Mouse (Mus musculus) limb, embryonic 11.5 days (tissue): ENCODE measurements around the gene Dcpp1. TPM values are rescaled to one million over a fixed set of nuclear protein-coding genes. Genes with fewer than 3 reads are reported as not detected.
"Not testable (repeated sequence)": the region's sequence is repeated elsewhere in the genome, so short reads cannot be mapped to it uniquely, and the experiment has no call there.

ENCODE experiments used
- ATAC-seq: fragments of 200-750 bp; cut with Nextera tagmentation; 2 replicates; pipeline ENCODE4 v1.8.0; 2017; ENCODE audit warnings: low read depth; ENCODE audit not compliant: insufficient number of reproducible peaks, low FRiP score, low TSS enrichment
- DNase-seq: peaks from one replicate; pipeline ENCODE4 v3.0.0-alpha.2; 2015; ENCODE audit warnings: low spot score
- H3K27ac ChIP-seq: fragments of 300-500 bp; sonication (generic); replicated peaks from 2 replicates; pipeline ENCODE4 v1.5.1; 2014; ENCODE audit warnings: low read depth, mild to moderate bottlenecking, low read length
- H3K27me3 ChIP-seq: fragments of 300-500 bp; sonication (generic); 2 replicates; pipeline ENCODE4 v1.6.1; 2014; ENCODE audit warnings: mild to moderate bottlenecking, low read length, mixed read lengths; ENCODE audit not compliant: control insufficient read depth, insufficient read depth
- H3K36me3 ChIP-seq: fragments of 300-500 bp; sonication (generic); 2 replicates; pipeline ENCODE4 v1.6.1; 2014; ENCODE audit warnings: mild to moderate bottlenecking, low read length, moderate library complexity, mixed read lengths; ENCODE audit not compliant: control insufficient read depth, insufficient read depth
- H3K4me1 ChIP-seq: fragments of 300-500 bp; sonication (generic); 2 replicates; pipeline ENCODE4 v1.6.1; 2014; ENCODE audit warnings: low read length, mixed read lengths; ENCODE audit not compliant: control insufficient read depth, insufficient read depth
- H3K4me2 ChIP-seq: fragments of 300-500 bp; sonication (generic); 2 replicates; pipeline ENCODE4 v1.6.1; 2014; ENCODE audit warnings: low read depth, mild to moderate bottlenecking, moderate library complexity; ENCODE audit not compliant: severe bottlenecking
- H3K4me3 ChIP-seq: fragments of 300-500 bp; sonication (generic); 2 replicates; pipeline ENCODE4 v1.5.1; 2014; ENCODE audit warnings: low read depth, low read length
- H3K9ac ChIP-seq: fragments of 300-500 bp; sonication (generic); 2 replicates; pipeline ENCODE4 v1.6.1; 2014; ENCODE audit warnings: mild to moderate bottlenecking, low read length
- H3K9me3 ChIP-seq: fragments of 300-500 bp; sonication (generic); 2 replicates; pipeline ENCODE4 v1.6.1; 2016; ENCODE audit warnings: low read length; ENCODE audit not compliant: control insufficient read depth
- WGBS: fragments of 180-500 bp; shearing (Covaris S2); extraction: QIAGEN DNeasy Blood & Tissue Kit; methylation state at CpG from one replicate; pipeline ENCODE4 v1.1.7; 2014; 5-methylcytosine and 5-hydroxymethylcytosine counted together
- polyA plus RNA-seq: library from polyadenylated mRNA; unstranded; fragments of >200 nt; fragmentation: Nextera tagmentation; extraction: Ambion mirVana; gene quantifications from 2 replicates; pipeline ENCODE4 v1.2.1, GENCODE M21; 2014

Gene Dcpp1
- polyA plus RNA-seq: not detected in 2 replicates

GRCm38 (mm10) chr17:23880576-23880975, at the start of gene Dcpp1, which contains the start of gene Dcpp2:
Gene Dcpp1 (plus strand): TSS chr17:23880876.
Gene Dcpp2 (plus strand): TSS chr17:23880880.
- H3K9me3 ChIP-seq, H3K36me3 ChIP-seq, H3K27me3 ChIP-seq, H3K4me1 ChIP-seq, DNase-seq, H3K4me2 ChIP-seq, H3K4me3 ChIP-seq, ATAC-seq, H3K9ac ChIP-seq, H3K27ac ChIP-seq: not testable (repeated sequence)
- 76% methylated on average over 4 of the region's 4 CpGs for WGBS

- H3K4me3 ChIP-seq: no peak overlapping the region
- H3K9ac ChIP-seq: no peak overlapping the region
- peaks cover 2% of the 10 kb centered on the region; the same call in 1 of the 2 replicates for H3K36me3 ChIP-seq
- DNase-seq (no peak), ATAC-seq (no peak)
- no peak overlapping the region for H3K27ac ChIP-seq
- 90% methylated on average over 1 of the region's 1 CpGs for WGBS
- no peak overlapping the region for H3K4me2 ChIP-seq
- H3K27me3 ChIP-seq: peaks cover 2% of the 10 kb centered on the region; the same call in 1 of the 2 replicates
- no peaks in the 10 kb centered on the region for H3K9me3 ChIP-seq
- H3K4me1 ChIP-seq: peaks cover 3% of the 10 kb centered on the region; the same call in 1 of the 2 replicates
These were observed 49.5 kb upstream of the Dcpp1 start for GRCm38 (mm10) chr17:23831201-23831600.

GRCm38 (mm10) chr17:23836006-23836575, 44.6 kb upstream of the Dcpp1 start, which contains the start of gene Prss33:
Gene Prss33 (minus strand): TSS chr17:23836056.
- no peak within 1 kb of the TSS for H3K9ac ChIP-seq
- H3K9me3 ChIP-seq: no peaks in the 10 kb centered on the region; the same call in 1 of the 2 replicates
- H3K4me3 ChIP-seq: no peak within 1 kb of the TSS
- no peak within 1 kb of the TSS for H3K4me2 ChIP-seq
- no peaks in the 10 kb centered on the region for H3K4me1 ChIP-seq
- 77% methylated on average over 8 of the region's 8 CpGs for WGBS
- ATAC-seq: no peak
- H3K27ac ChIP-seq: no peak within 1 kb of the TSS
- DNase-seq: no peak
- H3K27me3 ChIP-seq: peaks cover 2% of the 10 kb centered on the region; the same call in 1 of the 2 replicates
- no peaks in the 10 kb centered on the region for H3K36me3 ChIP-seq

GRCm38 (mm10) chr17:23841145-23841544, 39.5 kb upstream of the Dcpp1 start:
- no peaks in the 10 kb centered on the region for H3K36me3 ChIP-seq
- H3K4me1 ChIP-seq: no peaks in the 10 kb centered on the region
- no peak overlapping the region for H3K9ac ChIP-seq
- 34% methylated on average over 4 of the region's 4 CpGs for WGBS
- H3K27ac ChIP-seq: no peak overlapping the region
- H3K9me3 ChIP-seq: no peaks in the 10 kb centered on the region; the same call in 1 of the 2 replicates
- DNase-seq: peak; percentile 77
- ATAC-seq: no peak
- no peak overlapping the region for H3K4me3 ChIP-seq
- no peak overlapping the region for H3K4me2 ChIP-seq
- no peaks in the 10 kb centered on the region for H3K27me3 ChIP-seq

- Histone ChIP-seq H3K4me3 (peak overlapping the region; percentile 5; the same call in 1 of the 2 replicates), H3K4me2 (peak overlapping the region; percentile 29; the same call in 1 of the 2 replicates), H3K4me1 (no peaks in the 10 kb centered on the region)
These were observed 37.4 kb upstream of the Dcpp1 start for GRCm38 (mm10) chr17:23843141-23843811.

GRCm38 (mm10) chr17:23843812-23844273, 36.8 kb upstream of the Dcpp1 start, which contains the start of the genes Prss32 and Prss41:
Gene Prss32 (plus strand): TSS chr17:23843855.
Gene Prss41 (minus strand): TSS chr17:23844172.
- ATAC-seq: no peak; the same call in 1 of the 2 replicates
- Histone ChIP-seq H3K27ac (no peak within 1 kb of the TSS), H3K4me1 (no peaks in the 10 kb centered on the region), H3K9ac (no peak within 1 kb of the TSS), H3K27me3 (no peaks in the 10 kb centered on the region), H3K4me3 (peak within 1 kb of the TSS; percentile 5; the same call in 1 of the 2 replicates), H3K36me3 (no peaks in the 10 kb centered on the region), H3K4me2 (peak within 1 kb of the TSS; percentile 29; the same call in 1 of the 2 replicates), H3K9me3 (no peaks in the 10 kb centered on the region)
- DNase-seq: peak; percentile 81
- WGBS: 16% methylated on average over 19 of the region's 19 CpGs

More at GRCm38 (mm10) chr17:23843141-23843811, 37.4 kb upstream of the Dcpp1 start:
- ATAC-seq (no peak), DNase-seq (peak; percentile 42)
- H3K27ac ChIP-seq: no peak overlapping the region
- H3K9ac ChIP-seq: no peak overlapping the region
- H3K36me3 ChIP-seq: no peaks in the 10 kb centered on the region
- H3K9me3 ChIP-seq: no peaks in the 10 kb centered on the region; the same call in 1 of the 2 replicates
- 45% methylated on average over 23 of the region's 23 CpGs for WGBS
- no peaks in the 10 kb centered on the region for H3K27me3 ChIP-seq

- Histone ChIP-seq H3K9ac (no peak overlapping the region), H3K27me3 (no peaks in the 10 kb centered on the region), H3K4me2 (no peak overlapping the region), H3K4me3 (no peak overlapping the region), H3K27ac (no peak overlapping the region), H3K36me3 (no peaks in the 10 kb centered on the region), H3K4me1 (no peaks in the 10 kb centered on the region), H3K9me3 (no peaks in the 10 kb centered on the region)
- no peak for ATAC-seq
- no peak for DNase-seq
- 59% methylated on average over 2 of the region's 2 CpGs for WGBS
These were observed 30.6 kb upstream of the Dcpp1 start for GRCm38 (mm10) chr17:23850028-23850427.
